Mouse (Mus musculus) adipocyte (in vitro differentiated cells): ENCODE data around the gene Bloc1s6.

Experiments
- DNase-seq: peaks from one replicate; pipeline ENCODE4 v3.0.0-alpha.2; 2016; ENCODE audit warnings: low spot score

The Bloc1s6 gene

DNA sequence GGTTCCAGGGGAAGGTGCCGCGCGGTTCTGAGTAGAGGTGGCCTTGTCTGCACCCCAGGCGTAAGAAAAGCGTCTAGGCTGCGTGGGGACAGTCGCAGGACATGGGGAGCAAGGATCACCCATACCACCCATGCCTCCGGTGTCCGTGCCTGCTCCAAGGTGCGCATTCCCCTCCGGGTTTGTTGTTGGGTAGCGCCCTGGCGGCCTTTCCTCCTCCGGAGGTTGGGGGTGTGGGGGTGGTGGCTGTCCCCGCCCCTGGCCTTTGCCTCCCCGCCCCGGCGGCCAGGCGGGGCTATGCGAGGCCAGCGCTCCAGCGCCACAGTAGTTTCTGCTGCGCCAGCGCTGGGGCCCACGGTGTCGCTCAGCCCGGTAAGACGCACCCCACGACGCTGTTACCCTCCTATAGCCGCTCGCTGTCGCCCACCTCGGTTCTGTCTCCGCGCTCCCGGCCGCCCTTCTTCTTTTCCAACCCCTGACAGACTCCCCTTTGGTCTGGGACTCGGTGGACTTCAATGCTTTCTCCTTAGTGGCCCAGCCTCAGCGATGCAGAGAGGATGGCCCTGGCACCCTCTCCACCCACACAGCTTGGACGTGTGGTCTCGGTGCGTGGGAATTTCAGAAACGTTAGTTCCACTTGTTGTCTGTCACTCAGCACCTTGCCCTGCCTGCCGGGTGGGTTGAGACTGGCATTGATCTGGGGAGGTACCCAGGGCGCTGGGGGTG, 26.9 kb downstream of the Bloc1s6 start, which contains the start of gene Sqor:
Gene Sqor (plus strand): TSS at position 167 of the 723 bp plus-strand sequence.
- peak; percentile 77 for DNase-seq

DNA sequence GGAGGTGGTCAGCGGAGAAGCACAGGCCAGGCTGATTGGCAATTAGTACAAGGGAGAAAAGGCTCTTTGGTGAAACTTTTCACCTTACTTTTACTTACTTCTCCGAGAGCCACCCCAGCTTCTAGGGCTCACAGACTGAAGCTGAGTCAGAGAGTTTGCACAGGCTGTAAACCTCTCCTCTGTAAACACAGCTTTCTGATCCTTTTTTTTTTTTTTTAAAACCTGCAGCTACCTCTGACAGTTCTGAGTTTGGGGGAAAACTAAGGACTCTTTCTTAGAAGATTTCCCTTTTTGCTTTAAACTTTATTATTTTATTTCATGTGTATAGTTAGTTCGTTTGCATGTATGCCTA, 27.5 kb downstream of the Bloc1s6 start:
- DNase-seq: no peak

- DNase-seq: peak; percentile 78
Measured at GRCm38 (mm10) chr2:122771002-122771401, 32.7 kb downstream of the Bloc1s6 start.

GRCm38 (mm10) chr2:122772899-122773298, 34.6 kb downstream of the Bloc1s6 start:
- no peak for DNase-seq

- no peak for DNase-seq
Measured at GRCm38 (mm10) chr2:122775491-122775890, 37.2 kb downstream of the Bloc1s6 start.

DNA sequence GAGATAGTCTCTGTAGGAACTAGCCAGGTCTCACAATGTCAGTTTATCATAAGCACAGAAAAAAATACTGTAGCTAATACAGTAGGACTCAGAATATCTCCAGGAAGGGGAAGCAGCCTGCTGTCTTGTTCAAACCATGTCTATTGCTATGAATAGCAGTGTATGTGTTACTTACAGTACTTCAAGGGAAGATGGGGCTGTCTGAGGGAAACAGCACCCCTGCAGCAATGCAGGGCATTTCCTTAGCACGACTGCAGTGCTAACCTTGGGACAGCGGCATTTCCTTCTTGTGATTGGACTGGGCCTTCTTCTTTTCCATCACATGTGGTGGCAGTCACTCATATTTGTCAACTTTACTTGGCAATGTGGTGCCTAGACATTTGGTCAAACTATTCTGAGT, 38.5 kb downstream of the Bloc1s6 start:
- no peak for DNase-seq

- no peak for DNase-seq
Measured at GRCm38 (mm10) chr2:122779967-122780366, 41.7 kb downstream of the Bloc1s6 start.

- no peak for DNase-seq
Measured at GRCm38 (mm10) chr2:122780447-122780846, 42.1 kb downstream of the Bloc1s6 start.

- DNase-seq: peak; percentile 42
Measured at GRCm38 (mm10) chr2:122781590-122782356, 43.5 kb downstream of the Bloc1s6 start.

- no peak for DNase-seq
Measured at GRCm38 (mm10) chr2:122783730-122784129, 45.4 kb downstream of the Bloc1s6 start.

DNA sequence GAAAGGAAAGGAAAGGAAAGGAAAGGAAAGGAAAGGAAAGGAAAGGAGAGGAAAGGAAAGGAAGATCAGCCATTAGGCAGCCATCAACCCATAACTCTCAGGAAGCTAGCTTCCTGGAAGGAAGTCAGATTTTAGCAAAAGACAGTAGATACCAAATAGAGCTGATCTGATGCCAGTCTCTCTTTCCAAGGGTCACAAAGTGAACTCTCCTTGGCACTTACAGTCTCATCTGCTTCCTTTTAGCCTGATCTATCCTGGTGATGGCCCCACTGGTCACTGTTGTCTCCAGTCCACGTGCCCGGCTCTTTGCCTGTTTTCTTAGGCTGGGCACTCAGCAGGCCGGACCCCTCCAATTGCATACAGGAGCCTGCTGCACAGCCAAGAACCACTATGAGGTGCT, 46.4 kb downstream of the Bloc1s6 start:
- no peak for DNase-seq

GRCm38 (mm10) chr2:122786167-122786566, 47.9 kb downstream of the Bloc1s6 start:
- DNase-seq: no peak

- peak; percentile 34 for DNase-seq
Measured at GRCm38 (mm10) chr2:122789311-122789710, 51.0 kb downstream of the Bloc1s6 start.

- no peak for DNase-seq
Measured at GRCm38 (mm10) chr2:122789730-122790129, 51.4 kb downstream of the Bloc1s6 start.
